Mouse (Mus musculus): ENCODE results near the gene Vmn2r87.
"Not testable (repeated sequence)": the region's sequence is repeated elsewhere in the genome, so short reads cannot be mapped to it uniquely, and the experiment has no call there.

Gene Vmn2r87

DNA sequence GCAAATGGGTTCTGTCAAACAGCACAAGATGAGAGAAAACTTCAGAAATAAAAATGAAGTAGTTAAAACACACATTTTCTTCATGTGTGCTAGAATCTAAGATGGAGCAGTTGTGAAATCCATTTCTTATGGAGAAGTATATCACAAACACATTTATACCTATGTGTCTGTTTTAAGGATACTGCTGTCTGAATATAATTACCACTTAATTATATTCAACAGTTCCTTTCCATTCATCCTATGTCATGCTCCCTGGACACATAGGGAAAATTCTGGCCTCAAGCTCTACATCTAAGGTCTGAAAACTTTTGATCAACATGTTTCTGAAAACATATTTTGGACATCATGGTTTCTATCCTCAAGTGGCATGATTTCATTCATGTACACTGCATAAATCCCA lies at the start of gene Vmn2r87:
Vmn2r87 (minus strand) TSS at position 101 of the 400 bp plus-strand sequence.
- no peak for DNase-seq (ENCODE audit: extremely low read depth, low read depth)

DNA sequence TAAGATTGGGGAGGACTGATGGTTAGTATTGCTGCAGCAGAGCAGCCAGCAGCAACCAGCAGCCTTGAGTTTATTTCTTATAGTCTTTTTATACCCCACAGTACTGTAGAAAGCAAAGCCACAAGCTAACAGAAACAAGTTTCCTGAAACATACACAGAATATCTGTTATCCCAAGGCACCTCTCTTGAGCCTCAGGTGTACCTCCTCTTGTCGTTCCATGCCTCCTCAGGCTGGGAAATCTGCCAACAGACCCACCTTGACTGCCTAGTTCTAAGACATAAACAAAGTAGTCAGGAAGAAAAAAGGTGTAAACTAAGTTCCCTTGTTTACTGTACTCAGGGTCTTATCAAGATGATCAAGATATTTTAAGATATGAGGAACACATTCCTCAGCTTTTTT lies 47.1 kb upstream of the Vmn2r87 start:
- not testable (repeated sequence) for DNase-seq (ENCODE audit: extremely low read depth, low read depth)

DNA sequence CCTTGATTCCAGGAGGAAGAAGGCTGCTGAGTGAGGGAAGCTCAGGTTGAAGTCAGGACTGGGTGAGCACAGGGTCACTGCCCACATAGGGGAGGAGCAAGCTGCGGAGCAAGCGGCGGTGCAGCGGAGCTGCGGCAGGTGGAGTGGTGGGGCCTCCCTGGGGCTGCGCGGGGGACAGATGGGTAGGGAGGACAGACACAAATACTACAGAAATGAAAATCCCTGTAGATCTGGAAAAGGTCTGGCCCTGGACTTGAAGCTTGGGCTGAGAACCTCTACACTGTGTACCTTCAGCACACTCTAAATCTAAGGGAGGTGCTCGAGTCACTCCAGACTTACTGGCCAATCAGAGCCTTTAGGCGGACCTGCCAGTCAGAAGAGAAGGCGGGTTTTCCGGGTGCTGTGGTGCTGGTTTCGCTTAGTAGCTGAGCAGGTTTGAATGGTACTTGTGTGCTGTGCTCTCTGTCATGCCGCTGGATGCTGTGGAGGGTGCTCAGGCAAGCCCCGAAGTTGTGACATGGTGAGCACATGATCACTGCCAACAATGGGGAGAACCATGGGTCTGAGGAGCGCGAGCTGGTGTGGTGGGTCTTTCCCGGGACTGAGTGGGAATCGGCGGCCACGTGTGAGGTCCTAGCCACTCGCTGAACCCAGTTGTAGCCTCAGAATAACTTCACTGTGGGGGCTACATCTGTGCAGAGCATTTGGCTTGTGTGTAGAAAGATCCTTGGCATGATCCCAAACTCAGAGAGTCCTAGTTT lies 44.9 kb upstream of the Vmn2r87 start:
- peak; percentile 70 for DNase-seq (ENCODE audit: extremely low read depth, low read depth)

DNA sequence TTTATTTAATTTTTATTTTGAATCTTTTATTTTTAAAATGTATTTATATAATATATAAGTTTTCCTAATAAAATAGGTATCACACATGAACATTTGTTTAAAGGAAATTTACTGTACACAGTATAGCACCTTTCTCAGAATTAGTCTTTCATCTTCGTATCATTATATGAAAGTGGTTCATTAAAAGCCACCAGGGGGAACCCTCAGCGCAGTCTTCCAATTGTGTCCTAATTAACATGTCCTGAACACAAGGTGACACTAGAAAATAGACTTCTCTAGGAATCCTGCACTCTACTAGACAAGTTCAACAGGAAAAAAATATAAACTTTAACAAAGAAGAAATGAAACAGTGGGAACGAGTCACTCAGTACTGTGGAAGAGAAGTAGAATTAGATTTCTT lies 38.9 kb upstream of the Vmn2r87 start:
- peak; percentile 21 for DNase-seq (ENCODE audit: extremely low read depth, low read depth)

DNA sequence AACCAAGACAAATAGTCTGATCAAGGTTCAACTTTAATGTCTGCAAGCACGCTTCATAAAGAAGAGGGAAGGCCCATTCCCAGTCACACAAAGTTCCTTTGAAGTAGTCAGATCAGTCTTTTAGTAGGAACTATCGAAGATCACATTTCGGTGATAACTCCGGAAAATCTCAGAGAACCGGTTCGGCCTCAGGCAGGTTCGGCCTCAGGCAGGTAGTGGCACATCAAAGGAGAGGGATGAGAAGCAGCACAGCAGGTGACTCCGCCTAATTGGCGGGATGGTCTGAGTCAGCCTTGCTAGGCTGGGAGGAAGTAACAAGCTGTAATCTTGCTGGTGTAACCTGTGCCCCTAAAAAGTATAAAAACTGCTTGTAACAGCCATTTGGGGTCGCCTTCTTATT lies 30.7 kb upstream of the Vmn2r87 start:
- no peak for DNase-seq (ENCODE audit: extremely low read depth, low read depth)

DNA sequence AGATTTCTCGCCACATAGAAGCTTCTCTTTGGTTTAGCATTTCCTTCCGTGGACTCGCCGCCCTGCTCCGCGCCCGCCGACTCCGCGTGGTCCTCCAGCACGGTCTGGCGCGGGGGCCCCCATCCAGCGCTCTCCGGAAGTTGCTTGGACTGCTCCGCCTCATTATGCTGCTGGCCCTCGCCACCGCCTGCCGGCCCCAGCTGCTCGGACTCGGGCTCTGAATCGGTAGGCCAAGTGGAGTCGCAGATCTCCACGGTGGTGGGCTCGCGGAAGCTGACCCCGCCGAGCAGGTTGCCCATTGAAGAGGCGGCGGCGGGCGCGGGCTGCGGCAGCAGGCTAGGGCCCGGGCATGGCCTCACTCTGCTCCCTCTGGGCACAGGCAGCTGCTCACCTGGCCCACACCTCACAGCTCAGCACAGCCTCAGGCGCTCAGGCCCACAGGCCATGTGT lies 26.9 kb downstream of the Vmn2r87 start:
- DNase-seq (ENCODE audit: extremely low read depth, low read depth), result no peak

DNA sequence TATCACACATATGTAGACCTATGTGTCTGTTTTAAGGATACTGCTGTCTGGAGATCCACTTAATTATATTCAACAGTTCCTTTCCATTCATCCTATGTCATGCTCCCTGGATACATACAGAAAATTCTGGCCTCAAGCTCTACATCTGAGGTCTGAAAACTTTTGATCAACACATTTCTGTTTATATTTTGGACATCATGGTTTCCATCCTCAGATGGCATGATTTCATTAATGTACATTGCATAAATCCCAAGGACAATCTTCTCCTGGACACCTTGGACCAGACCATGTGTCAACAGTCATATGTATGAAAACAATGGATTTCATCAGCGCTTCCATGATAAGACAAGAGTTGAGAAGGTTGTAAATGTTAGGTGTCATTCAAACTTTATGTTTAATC lies 41.2 kb downstream of the Vmn2r87 start, which contains the start of gene Vmn2r86:
Vmn2r86 (minus strand) TSS at position 101 of the 400 bp plus-strand sequence.
- DNase-seq (ENCODE audit: extremely low read depth, low read depth), result not testable (repeated sequence)

DNA sequence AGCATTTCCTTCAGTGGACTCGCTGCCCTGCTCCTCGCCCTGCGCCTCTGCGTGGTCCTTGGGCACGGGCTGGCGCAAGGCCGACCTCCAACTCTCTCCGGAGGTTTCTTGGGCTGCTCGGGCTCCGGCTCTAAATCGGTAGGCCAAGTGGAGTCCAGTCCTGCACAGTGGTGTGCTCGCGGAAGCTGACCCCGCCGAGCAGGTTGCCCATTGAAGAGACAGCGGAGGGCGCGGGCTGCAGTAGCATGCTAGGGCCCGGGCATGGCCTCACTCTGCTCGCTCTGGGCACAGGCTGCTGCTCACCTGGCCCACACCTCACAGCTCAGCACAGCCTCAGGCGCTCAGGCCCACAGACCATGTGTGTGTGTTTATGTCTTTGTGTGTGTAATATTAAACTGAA lies 52.4 kb downstream of the Vmn2r87 start:
- no peak for DNase-seq (ENCODE audit: extremely low read depth, low read depth)

DNA sequence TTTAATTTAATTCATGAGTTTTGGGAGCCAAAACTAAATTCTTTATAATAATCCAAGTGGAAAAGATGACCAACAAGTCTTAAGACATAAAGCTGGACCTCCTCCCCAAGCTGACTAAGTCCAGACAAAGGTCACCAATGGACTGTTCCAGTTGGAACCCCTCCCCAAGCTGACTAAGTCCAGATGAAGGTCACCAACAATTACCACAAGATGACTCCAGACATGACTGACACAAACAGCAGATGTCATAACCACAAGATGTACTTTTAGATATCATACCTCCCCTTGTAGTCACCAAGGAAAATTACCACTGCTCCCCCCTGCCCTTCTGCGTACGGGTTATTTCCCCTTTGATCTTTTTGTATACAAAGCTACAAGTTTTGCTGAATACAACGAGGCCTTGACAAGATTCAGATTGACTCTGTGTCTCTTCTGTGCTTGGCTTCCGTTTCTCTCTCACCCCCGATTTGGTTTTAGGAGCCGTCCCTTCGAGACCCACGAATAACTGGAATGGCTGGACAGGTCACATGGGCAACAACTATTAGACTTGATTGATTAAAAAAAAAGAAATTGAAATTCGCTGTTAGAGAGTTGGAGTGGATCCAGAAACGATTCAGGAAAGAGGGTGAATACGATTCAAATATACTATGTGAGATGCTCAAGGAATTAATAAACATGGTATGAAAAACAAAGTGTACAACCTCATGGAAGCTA lies 62.9 kb downstream of the Vmn2r87 start:
- DNase-seq (ENCODE audit: extremely low read depth, low read depth), result not testable (repeated sequence)

DNA sequence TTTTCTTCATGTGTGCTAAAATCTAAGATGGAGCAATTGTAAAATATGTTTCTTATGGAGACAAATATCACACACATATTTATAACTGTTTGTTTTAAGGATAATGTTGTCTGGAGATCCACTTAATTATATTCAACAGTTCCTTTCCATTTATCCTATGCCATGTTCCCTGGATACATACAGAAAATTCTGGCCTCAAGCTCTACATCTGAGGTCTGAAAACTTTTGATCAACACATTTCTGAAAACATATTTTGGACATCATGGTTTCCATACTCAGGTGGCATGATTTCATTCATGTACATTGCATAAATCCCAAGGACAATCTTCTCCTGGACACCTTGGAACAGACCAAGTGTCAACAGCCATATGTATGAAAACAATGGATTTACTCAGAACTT lies 67.6 kb downstream of the Vmn2r87 start, which contains the start of gene Vmn2r85:
Vmn2r85 (minus strand) TSS at position 101 of the 400 bp plus-strand sequence.
- DNase-seq (ENCODE audit: extremely low read depth, low read depth), result not testable (repeated sequence)

DNA sequence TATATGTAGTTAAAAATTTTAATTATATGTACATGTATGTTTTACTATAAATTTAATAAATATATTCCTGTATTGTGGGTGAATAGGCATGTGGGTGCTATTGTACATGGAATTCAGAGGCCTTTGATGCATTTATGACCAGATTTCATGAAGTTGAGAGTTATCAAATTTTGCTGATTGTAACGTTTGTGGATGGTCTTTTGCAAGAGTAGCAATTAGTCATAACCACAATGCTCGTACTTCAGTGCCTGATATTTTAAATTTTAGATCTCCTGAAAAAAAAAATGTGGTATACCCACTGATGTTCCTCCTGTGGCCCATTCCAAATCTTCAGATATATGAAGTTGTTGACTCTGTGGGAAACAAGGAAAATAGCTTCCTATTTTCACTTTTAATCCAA lies 74.8 kb downstream of the Vmn2r87 start:
- not testable (repeated sequence) for DNase-seq (ENCODE audit: extremely low read depth, low read depth)

Measured in MEL-GATA-1-ER (cell line).